Mouse (Mus musculus) kidney, postnatal 14 days (tissue): ENCODE data around the gene Fam204a.
A peak's percentile ranks its signal among the peaks of the same experiment; 100 is the strongest.

Source experiments
- DNase-seq: peaks from one replicate; pipeline ENCODE4 v3.0.0; 2022; ENCODE audit warnings: mixed read lengths

Fam204a gene

GRCm38 (mm10) chr19:60225899-60226844 is at the start of gene Fam204a:
Gene Fam204a, minus strand, starts transcription at chr19:60226701.
- DNase-seq: peak; percentile 97

- no peak for DNase-seq
These were observed 39.3 kb upstream of the Fam204a start for GRCm38 (mm10) chr19:60265789-60266188.

- DNase-seq: no peak
These were observed 34.2 kb upstream of the Fam204a start for GRCm38 (mm10) chr19:60260689-60261088.

GRCm38 (mm10) chr19:60252021-60252420 is 25.5 kb upstream of the Fam204a start:
- no peak for DNase-seq

GRCm38 (mm10) chr19:60251197-60251596 is 24.7 kb upstream of the Fam204a start:
- no peak for DNase-seq

GRCm38 (mm10) chr19:60245250-60245649 is 18.7 kb upstream of the Fam204a start:
- no peak for DNase-seq

- DNase-seq: no peak
These were observed 16.1 kb upstream of the Fam204a start for GRCm38 (mm10) chr19:60242620-60243019.

- no peak for DNase-seq
These were observed 15.6 kb upstream of the Fam204a start for GRCm38 (mm10) chr19:60241916-60242602.

- no peak for DNase-seq
These were observed 5.0 kb upstream of the Fam204a start for GRCm38 (mm10) chr19:60231542-60231941.

GRCm38 (mm10) chr19:60226845-60227235 is 339 bp upstream of the Fam204a start:
- no peak for DNase-seq

GRCm38 (mm10) chr19:60219395-60219794 is 7.1 kb downstream of the Fam204a start:
- DNase-seq: no peak

GRCm38 (mm10) chr19:60217985-60218384 is 8.5 kb downstream of the Fam204a start:
- DNase-seq: peak; percentile 8

- DNase-seq: no peak
These were observed 18.3 kb downstream of the Fam204a start for GRCm38 (mm10) chr19:60208173-60208572.

GRCm38 (mm10) chr19:60204176-60204575 is 22.3 kb downstream of the Fam204a start:
- no peak for DNase-seq

GRCm38 (mm10) chr19:60200294-60200693 is 26.2 kb downstream of the Fam204a start:
- no peak for DNase-seq

GRCm38 (mm10) chr19:60199152-60199551 is 27.3 kb downstream of the Fam204a start:
- no peak for DNase-seq

- no peak for DNase-seq
These were observed 33.7 kb downstream of the Fam204a start for GRCm38 (mm10) chr19:60192790-60193189.

- no peak for DNase-seq
These were observed 37.3 kb downstream of the Fam204a start for GRCm38 (mm10) chr19:60189206-60189605.

- no peak for DNase-seq
These were observed 43.6 kb downstream of the Fam204a start for GRCm38 (mm10) chr19:60182901-60183300.

GRCm38 (mm10) chr19:60182171-60182570 is 44.3 kb downstream of the Fam204a start:
- DNase-seq: no peak

- no peak for DNase-seq
These were observed 47.5 kb downstream of the Fam204a start for GRCm38 (mm10) chr19:60178771-60179563.

GRCm38 (mm10) chr19:60165417-60165816 is 61.1 kb downstream of the Fam204a start:
- no peak for DNase-seq
